Mouse (Mus musculus) lung, postnatal 25 days (tissue): ENCODE results near the gene Sat2.
A peak's percentile ranks its signal among the peaks of the same experiment; 100 is the strongest.

ENCODE experiments used
- DNase-seq: peaks from one replicate; pipeline ENCODE4 v3.0.0; 2022; ENCODE audit warnings: low spot score

The Sat2 gene

GRCm38 (mm10) chr11:69621571-69622268 lies at the start of gene Sat2:
Sat2 (plus strand) TSS chr11:69622024.
- DNase-seq: no peak

DNA sequence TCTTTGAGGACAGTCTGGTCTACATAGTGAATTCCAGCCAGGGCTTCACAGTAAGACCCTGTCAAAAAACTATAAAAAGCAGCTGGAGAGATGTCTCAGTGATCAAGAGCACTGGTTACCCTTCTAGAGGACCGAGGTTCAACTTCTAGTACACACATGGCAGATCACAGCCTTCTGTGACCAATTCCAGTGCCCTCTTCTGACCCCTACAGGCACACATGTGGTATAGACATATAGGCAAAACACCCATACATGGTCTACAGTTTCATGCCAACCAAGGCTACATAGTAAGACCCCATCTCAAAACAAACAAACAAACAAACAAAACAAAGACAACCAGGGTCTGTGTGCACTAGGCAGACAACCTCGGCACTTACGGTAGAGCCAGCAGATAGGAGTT lies 46.6 kb upstream of the Sat2 start:
- DNase-seq: peak; percentile 8

GRCm38 (mm10) chr11:69576307-69576706 lies 45.5 kb upstream of the Sat2 start:
- no peak for DNase-seq

GRCm38 (mm10) chr11:69578301-69578700 lies 43.5 kb upstream of the Sat2 start:
- no peak for DNase-seq

GRCm38 (mm10) chr11:69579128-69580017 lies 42.5 kb upstream of the Sat2 start:
- peak; percentile 97 for DNase-seq

DNA sequence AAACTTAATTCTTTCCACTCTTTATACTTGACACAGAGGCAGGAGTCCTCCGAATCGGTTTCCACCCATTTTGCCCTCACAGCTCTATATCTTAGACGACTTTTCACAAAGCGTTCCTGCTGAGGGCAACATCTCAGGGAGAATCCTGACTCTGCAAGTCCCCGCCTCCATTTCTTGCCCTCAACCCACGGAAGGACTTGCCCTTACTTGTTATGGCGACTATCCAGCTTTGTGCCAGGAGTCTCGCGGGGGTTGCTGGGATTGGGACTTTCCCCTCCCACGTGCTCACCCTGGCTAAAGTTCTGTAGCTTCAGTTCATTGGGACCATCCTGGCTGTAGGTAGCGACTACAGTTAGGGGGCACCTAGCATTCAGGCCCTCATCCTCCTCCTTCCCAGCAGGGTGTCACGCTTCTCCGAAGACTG lies 41.7 kb upstream of the Sat2 start, which contains the start of the genes Wrap53 and Trp53:
Wrap53 (minus strand) TSS at position 165 of the 424 bp plus-strand sequence.
Trp53 (plus strand) TSS at position 269 of the 424 bp plus-strand sequence.
- peak; percentile 95 for DNase-seq

DNA sequence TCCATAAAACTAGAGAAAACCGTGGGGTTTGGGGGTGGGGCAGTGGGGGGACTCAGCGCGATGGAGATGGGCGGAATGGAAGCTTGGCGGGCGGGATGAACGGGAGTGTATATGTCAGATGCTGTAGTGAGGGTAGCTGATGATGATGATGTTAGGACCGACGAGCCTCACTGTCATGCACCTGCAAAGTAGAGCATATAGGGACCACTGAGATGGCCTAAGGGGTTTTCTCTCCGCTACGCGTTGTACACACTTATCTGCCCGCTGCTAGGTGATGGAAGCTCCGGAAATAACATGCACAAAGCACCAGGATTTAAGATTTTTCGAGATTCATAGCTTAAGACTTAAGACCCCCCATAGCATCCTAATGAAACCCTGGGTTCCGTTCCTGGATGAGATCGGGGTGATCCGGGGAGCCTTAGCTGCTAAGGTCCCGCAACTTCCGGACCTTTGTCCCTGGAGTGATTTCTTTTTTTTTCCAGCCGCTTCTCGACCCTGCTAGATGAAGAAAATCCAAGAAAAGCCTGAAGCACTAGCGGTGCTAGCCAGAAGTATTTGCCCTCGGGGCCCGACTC lies 41.2 kb upstream of the Sat2 start:
- DNase-seq: no peak

GRCm38 (mm10) chr11:69581147-69581688 lies 40.6 kb upstream of the Sat2 start:
- DNase-seq: peak; percentile 95

GRCm38 (mm10) chr11:69581814-69582213 lies 40.0 kb upstream of the Sat2 start:
- no peak for DNase-seq

- DNase-seq: no peak
These were observed 39.5 kb upstream of the Sat2 start for GRCm38 (mm10) chr11:69582230-69582805.

DNA sequence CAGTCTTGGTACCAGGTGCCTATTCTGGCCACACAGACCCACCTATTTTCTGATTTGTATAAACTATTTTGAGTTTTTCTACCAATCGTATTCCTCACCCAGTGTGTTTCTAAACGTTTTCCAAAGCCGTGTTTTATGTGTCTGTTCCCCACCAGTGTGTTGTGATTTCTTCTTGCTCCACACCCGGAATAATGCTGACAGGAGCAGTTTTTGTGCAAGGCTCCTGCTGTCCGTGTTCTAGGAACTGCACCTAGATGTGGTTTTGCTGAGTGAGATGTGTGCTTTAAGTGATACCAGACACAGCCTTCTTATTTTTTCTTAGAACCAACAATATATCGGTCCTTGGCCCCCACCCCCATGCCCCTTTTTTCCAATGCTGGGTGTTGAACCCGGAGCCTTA lies 37.8 kb upstream of the Sat2 start:
- no peak for DNase-seq

GRCm38 (mm10) chr11:69584937-69585336 lies 36.9 kb upstream of the Sat2 start:
- DNase-seq: no peak

GRCm38 (mm10) chr11:69585718-69586325 lies 36.0 kb upstream of the Sat2 start:
- DNase-seq: no peak

GRCm38 (mm10) chr11:69589207-69589834 lies 32.5 kb upstream of the Sat2 start:
- no peak for DNase-seq

DNA sequence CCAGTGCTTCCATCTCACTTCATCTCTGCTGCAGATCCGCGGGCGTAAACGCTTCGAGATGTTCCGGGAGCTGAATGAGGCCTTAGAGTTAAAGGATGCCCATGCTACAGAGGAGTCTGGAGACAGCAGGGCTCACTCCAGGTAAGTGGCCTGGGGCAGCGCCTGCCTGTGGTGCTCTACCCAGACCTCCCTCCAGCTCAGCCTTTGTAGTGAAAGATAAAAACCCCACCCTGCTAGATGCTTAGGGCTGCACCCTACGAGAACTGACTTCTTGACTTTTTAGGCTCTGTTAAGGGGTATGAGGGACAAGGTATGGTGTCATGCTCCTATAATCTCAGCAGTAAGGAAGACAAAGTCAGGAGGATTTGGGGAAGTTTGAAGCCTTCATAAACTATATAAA lies 31.2 kb upstream of the Sat2 start:
- no peak for DNase-seq

DNA sequence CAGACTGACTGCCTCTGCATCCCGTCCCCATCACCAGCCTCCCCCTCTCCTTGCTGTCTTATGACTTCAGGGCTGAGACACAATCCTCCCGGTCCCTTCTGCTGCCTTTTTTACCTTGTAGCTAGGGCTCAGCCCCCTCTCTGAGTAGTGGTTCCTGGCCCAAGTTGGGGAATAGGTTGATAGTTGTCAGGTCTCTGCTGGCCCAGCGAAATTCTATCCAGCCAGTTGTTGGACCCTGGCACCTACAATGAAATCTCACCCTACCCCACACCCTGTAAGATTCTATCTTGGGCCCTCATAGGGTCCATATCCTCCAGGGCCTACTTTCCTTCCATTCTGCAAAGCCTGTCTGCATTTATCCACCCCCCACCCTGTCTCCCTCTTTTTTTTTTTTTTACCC lies 30.4 kb upstream of the Sat2 start:
- DNase-seq: no peak

GRCm38 (mm10) chr11:69591899-69592637 lies 29.8 kb upstream of the Sat2 start:
- no peak for DNase-seq

- DNase-seq: no peak
These were observed 29.0 kb upstream of the Sat2 start for GRCm38 (mm10) chr11:69592799-69593198.

DNA sequence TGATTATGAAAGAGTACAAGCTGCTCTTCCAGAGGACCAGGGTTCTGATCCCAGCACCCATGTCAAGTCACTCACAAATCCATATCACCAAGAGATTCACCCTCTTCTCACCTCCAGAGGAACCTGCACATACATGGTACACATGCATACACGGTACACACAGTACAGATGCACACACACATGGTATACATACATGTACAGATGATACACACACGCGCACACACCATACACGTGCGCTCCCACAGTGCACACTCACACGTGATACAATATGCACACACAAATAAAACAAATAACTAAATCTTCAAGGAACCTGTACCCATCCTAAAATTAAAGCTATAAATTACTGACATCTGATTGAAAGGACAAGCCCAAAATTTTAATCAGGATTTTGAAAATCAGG lies 27.0 kb upstream of the Sat2 start:
- DNase-seq: no peak

DNA sequence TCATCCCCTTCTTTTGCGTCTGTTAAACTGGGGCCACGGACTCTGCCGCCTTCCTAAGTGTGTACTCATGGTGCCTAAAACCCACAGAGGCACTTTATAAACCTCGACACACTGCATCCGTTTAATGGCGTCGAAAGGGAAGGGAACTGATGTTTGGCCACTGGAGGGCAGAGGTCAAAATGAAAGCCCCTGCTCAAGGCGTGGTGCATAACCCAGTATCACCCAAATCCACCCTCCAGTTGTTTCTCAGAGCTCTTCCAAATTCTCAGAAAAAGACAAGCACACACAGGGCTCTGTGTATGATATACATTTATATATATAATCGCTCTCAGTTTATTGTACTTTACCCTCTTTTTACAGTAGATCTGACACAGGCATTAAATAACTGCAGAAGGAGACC lies 22.4 kb upstream of the Sat2 start:
- no peak for DNase-seq
